Mouse (Mus musculus): ENCODE data around the gene Ttll11.

Ttll11 gene

DNA sequence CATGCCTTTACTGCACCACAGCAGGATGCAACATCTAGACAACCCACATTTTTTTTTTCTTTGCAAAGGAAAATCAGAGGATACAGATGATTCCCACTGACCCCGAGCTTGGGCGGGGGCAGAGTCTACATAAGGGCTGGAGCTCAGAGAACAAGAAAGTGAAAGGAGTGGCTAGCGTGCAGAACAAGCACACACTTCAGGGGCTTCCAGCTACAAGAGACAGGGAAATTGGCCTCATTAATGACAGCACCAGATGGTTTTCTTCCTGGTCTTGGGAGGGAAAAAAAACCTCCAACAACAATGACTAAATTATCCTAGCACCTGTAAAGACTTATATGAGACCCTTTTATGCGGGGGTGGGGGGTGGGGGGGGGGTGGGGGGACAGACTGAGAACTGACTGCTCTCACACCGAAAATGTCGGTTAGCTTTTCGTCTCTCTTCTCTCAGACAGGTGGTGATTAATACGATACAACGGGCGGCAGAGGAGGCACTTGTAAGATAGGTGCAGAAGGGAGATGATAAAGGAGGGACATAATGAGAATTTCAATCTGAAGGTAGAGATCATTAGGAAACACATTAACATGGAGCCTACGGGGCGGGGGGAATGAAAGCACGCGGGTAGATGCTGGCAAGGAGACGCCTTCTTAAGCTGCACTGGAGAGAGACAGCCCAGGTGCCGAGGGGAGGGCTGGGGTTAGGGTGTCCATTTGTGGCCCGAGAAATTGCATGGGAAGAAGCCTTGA, 128.1 kb downstream of the Ttll11 start:
- no peak for DNase-seq

DNA sequence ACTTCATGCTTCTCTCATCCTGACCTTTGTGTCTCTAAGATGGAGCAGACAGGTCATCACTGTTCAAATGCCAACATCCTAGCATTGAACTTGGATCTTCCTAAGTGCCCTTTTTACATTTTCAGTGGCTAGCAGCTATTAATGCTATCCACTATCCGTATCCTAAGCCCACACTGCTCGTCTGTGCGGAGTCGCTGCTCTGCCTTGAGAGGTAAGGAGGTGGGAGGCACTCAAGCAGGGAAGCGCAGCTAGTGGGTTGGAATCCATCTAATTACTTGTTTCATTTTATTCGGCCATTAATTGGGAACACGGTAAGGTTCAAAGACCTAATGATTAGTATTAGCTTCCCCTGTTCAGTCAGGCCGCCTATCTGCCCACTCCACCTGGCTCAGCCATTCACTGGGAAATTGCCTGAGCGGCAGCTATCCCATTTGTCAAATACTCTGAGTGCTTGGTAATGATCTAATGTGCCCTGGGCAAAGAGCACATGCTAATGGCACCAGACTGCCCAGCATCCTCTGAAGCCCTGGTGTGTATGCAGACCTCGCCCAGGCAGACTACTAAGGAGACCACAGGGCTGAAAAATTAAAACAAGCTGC, 130.0 kb downstream of the Ttll11 start:
- DNase-seq: no peak

DNA sequence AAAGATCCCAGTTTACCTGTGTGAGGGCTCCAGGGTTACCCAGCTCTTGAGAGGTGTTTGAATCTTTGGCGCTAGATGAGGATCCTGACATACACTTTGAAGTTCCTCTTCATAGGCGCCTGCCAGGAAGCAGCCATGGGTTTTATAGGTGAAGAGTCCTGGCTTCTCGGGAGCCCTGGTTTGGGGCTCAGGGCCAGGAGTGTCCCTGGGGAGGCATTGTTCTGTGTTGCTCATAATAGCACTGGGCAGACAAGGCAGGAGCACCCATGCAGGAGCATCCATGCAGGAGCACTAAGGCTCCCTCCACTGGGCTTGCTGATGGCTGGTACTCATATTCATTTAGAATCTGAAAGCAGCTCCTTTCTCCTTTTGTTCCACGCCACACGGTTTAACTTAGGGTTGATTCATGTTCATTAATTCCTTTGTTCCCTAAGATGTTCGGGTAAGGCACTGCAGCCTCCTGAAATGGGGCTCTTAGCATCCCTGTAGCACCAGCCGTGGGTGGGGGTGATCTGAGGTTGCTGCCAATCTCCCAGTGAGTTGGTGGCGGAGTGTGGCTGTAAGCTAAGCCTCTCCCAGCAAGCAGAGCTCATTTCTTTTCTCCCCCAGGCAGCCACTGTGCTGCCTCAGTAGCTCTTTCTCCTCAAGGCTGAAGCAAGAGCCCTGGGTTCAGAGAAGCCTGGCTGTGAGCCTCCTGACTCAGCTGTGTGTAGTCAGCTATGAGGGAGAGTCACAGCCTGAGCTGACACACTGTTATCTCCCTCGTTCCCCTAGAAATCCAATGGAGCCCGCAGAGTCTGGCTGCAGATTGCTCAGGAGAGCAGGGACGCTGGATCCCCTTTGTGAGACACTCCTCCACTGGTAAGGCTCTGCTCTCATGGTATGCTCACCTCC, 133.9 kb downstream of the Ttll11 start:
- DNase-seq: no peak

DNA sequence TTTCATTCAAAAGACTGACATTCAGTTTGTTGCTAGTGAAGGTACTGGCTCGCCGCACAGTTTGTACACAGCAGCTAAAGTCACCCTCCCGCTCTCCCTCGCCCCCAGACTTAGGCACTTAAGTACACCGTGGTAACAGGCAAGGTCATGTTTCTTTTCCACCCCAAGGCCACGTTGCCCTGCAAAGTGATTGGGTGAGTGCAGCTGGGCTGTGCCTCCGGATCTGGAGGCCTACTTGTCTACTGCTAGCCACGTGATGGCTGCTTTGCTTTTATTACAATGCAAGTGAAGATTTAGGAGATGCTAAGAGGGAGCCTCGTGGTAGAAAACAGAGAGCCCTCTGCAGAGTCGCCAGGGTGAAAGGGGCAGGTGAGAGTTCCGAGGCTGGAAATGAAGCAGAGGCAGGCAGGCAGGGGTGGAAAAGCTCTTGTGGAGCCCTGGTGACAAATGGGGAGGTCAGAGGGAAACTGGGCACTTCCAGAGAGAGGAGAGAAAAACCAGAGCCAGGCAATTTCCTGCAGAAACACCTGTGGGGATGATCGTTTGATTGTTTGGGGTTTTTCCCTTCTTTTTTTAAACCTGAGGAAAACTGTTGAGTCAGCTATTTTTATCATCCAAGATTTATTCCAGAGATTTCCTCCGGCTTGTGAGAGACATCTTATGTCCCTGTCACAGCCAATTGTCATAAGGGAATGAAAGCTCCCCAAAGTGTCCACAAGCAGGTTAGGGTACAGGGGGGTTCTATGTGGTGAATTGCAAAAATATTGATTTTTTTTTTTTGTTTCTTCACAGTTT, 135.6 kb downstream of the Ttll11 start:
- DNase-seq: no peak

DNA sequence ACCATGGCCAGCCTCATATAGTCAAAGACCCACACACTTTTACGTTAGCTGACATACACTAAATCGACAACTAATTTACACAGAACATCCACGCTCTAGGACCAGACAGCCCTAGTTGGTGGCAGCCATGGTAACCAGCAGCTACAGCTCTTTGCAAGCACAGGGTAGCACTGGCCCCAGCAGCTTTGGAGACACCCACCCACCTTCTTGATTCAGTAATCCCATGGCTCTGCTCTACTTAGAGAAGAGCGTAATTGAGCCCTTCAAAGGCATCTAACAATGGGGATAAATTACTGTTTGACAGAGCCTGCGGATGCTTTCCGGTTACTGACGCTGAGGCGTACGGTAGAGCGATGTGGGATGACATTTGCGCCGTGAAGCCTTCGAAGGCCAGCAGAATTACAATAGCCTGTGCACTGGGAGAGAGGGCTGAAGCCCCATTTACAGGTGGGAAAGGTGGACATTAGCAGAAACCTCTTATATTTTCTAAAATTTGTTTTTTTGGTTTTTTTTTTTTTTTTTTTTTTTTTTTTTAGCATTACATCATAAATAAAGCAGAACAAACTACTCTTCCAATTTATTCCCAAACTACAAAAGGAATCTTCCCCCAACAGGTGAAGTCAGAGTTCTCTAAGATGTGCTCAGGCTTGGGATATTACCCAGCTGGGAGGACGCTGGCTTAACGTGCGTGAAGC, 136.8 kb downstream of the Ttll11 start:
- no peak for DNase-seq

DNA sequence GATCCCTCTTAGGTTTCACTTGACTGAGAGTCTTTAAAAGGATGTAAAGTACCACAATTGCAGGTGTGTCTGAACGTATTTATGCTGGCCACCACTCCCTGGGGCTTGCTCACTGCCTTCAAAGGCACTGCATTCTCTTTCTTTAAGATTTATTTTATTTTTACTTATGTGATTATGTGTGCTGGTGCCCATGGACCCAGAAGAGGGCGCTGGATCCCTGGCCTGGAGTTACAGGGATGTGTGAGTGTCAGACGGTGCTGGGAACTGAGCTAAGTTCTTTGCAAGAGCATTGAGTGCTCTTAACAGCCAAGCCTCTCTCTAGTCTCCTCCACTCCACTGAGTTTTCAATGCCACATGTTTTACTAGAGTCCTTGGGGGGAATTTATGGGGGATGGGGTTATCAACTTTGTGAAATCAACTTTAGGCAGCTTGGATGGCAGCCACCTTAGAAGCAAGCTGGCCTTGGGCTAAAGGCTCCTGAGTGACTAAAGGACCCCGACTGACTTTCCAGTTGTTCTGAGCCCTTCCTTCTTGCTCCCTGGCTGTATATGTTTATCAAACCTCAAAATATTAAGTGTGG, 137.8 kb downstream of the Ttll11 start:
- peak; percentile 41 for DNase-seq

DNA sequence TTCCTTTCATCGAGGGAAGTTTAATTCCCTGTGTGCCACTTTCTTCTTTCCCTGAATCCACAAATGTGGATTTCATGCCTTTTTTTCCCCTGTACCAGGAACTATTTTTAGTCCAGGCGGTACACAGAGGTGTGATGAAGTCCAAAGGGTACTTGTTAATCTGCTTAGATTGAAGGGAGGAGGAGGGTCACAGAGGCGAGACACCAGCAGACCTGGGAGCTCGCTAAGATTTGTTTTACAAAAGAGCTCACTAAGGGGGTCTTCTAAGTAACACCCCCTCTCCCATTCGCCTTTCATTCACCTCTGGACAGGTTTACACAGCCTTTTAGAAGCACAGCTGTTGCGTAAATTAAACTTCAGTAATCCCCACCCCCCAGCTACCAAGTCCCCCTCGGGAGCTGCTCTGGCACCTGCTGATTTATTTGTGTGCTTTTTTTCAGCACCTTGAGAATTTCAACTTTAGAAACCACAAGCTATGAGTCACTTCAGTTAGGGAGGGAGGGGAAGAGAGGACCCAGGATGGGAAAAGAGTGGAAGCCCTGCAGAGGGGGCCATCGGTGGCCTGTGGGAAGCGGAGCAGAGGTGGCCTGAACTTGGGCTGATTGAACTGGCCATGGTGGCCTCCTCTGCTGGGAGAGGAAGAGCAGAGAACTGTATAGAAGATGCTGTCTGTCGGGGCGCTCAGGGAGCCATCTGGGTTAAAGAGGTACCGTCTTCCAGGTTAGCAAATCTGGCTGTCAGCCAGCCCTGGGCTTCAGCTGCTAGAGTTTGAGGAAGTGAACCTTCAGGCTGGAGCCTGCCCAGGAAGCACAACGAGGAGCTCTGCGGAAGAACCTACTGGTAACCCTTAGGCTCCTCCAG, 138.5 kb downstream of the Ttll11 start:
- peak; percentile 66 for DNase-seq

DNA sequence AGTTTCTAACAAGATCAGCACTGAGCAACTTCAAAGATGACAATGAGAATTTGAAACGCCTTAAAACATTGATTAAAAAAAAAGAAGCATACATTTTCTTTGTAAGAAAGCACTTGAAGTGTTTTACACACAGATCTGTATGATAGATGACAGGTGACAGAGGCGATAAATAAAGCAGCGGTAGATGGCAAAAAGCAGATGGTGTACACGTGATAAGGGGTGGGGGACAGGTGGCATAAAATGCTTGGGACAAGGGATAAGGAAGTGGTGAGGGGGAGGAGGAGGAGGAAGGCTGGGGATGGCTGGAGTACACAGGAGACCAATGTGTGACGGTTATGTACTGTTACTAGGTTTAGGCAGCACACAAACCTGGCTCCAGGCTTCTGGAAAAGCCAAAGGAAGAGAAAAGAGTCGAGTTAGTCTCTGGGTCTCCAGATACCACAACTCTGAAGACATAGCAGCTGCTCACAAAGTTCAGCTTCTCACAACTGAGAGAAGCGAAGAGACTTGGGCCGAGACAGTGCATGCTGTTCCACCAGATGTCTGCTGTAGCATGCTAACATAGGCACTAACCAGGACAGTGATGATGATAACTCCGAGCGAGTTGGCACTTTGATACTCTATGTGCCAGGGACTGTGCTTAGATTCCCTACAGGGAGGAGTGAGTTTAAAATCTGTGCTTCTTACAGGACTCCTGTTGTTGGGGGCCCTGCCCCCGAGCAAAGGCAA, 140.8 kb downstream of the Ttll11 start:
- DNase-seq: peak; percentile 26

DNA sequence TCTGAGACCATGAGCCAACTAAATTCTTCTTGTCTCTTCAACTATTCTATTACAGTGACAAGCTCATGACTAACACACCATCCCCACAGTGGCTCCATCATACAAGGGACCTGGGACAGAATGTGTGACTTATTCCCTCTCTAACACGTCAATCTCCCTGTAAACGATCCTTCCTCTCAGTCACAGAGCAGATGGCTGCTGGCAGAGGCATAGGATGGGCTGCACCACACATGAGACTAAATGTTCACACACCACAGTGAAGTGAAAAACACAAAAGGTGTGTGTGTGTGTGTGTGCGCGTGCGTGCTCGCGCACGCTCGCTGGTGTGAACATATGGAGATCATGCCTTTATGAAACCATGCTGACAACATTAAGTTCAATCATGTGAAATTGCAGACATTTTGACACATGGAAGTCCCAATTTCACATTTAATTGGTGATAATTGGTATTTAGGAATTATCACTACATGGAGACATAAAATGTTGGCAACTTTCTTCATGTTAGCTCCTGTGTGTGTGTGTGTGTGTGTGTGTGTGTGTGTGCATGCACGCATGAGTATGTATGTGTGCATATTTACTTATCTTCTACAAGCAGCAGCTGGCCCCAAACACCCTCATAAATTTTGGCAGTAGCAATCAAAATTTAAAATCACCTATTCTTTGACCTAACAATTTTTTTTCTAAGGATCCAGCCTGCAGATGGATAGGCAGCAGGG, 145.4 kb downstream of the Ttll11 start:
- DNase-seq: no peak

DNA sequence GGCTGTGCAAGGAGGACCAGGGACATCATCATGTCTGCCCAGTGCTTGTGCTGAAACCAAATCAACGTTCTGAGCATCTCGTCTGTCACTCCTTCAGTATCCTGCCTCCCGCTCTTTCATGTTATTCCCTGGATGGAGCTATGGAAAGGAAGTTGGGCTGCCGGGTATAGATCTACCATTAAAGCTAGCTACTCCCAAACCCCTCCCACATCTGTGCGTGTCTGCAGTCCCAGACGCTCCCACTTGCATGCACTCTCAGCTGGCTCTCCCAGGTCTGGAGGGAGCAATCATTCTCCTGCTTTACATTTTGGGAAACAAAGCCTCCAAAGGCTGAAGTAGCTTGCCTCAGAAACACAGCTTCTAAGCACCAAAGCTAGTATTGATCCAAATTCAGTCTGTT, 146.2 kb downstream of the Ttll11 start:
- no peak for DNase-seq

DNA sequence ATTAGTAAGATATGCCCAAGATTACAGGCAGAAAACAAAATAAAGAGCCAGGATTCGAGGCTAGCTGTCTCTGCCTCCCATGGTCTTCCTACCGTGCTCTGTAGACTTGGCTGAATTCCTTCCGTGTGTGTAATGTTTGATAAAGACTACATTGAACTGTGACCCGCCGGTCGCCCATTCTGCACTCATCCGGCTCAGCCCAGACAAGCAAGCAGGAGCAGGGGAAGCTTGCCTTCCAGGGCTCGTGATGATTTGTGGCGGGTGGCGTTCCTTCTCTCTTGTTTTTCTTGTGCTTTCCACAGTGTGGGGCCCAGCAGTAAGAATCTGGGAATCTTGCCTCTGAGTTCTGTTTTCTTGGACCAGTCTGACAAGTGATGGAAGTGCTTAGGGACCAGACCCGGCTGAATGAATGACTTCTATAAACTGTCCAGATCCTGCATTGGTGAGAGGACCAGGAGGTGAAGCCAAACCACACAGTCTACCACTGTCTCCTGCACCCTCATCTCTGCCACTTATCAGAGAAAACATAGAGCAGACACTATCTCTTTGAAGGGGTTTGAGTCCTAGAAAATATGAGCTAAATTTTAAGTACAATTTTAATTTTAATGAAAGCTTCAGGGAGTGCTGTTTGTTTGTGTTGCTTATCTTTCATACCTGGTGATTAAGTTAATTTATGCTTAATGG, 146.8 kb downstream of the Ttll11 start:
- no peak for DNase-seq

DNA sequence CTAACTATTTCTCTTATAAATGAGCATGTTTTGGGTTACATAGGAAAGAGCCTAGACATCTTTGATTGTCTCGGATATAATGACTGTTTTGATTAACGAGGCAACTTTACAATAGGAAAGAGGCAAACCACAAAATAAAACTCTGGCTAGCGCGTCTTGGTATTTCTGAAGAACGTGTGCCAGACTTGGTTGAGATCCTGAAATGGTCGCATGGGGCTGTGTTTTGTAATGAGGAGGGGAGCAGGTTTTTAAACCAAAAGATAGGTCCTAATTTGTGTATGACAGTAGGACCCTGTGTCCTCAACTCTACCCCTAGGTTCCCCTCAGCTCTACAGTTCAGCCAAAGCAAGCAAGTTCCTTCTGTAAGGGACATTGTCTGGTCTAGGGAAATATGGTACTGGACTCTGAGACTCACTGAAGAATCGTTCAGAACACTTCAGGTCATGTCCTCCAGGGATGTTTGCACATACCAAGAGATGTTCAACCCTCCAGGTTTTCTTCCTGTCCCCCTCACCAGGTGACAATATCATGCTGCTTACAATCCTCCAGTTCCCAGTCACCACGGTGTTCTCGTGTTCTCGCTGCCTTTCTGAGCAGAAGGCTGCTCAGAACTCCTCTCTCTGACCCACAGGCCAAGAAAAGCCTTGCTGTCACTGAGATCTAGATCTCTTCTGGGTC, 147.7 kb downstream of the Ttll11 start:
- DNase-seq: peak; percentile 26

DNA sequence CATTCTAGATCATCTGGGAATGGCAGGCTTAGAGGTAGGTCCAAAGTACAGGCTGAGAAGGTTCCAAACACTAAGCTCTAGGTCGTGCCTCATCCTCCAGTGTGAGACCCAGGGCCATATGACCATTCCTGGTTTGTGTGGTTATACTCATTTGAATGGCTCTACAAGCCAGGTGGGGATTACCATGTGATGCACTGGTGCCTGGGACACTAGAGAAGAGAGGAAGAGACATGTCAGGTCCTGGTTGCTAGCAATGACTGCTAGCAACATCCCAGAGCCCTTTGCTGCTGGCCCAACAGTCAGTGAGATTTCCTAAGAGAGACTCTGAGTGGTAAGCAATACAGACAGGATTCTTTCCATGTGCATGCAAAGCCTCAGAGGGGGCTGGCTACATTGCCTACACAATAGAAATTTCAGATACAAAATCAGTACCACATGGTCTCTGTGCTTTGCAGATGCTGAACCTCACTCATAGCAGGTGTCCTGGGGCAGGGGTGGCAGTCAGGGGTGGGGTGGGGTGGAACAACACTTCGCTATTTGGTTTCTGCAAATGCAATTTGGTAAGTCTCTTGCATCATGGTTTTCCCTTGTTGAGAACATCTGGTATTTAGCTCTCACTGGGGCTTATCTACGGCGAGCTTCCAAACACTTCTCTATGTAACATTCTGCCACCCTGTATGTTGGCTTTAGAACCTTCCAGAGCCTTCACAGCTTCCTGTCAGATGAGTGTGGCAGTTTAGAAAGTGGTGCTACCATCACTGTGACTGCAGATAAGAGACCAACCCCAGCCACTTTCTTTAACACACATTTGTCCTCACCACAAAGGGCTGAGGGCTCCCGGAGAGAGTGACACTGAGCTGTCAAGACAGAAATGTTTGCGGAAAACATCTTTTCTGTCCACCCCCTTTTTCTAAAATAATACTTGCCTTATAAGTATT, 148.5 kb downstream of the Ttll11 start:
- DNase-seq: peak; percentile 48

DNA sequence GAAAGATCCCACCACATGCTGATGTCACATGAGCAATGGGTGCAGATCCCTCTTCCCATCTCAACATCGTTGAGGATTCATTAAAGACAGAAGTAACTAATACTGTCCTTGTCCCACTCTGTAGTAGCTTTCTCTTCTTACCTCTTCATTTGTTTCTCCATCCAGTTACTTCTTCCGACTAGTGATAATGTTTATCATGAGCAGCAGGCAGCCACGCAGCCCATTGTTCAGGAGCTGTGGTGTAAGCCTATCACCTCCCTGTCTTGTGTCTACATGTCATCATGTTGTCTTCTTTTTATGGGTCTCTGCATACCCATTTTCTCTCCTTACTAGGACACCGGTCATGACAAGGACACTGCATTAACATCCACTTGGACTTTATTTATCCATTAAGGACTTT, 150.6 kb downstream of the Ttll11 start:
- DNase-seq: no peak

DNA sequence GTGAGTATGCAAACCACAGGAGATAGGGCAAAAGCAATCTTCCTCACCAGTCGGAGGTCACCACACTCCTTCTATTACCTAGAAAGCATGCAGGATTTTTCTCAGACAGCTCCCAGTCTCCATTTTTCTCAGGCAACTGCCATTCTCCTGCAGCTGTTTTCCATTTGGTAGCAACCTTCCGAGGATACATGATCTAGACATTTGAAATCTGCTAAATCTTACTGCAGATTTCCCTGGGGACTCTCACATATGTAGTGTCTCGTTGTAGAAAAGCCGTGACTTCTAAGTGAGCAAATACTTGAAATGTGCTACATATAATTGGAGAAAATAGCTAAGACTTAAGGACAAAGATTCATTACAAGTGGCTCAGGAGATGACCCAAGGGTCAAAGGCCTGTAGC, 151.8 kb downstream of the Ttll11 start:
- DNase-seq: no peak

DNA sequence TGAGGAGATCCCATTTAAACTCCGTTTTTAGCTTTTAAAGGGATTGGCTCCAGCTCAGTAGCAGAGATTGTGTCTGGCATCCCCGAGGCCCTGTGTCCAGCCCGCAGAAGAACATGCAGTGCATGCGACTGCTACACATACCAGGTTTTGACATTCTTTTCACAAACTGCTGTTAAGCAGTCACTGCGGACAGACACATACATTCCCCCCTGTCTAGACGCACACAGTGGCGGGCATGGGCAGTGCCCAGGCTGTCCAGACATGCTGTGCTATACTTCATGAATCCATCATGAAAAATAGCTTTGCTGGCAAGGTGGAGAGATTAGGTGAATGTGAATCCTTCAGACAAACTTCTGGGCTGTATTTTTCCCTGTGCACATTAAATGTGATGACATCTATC, 154.6 kb downstream of the Ttll11 start:
- DNase-seq: no peak

DNA sequence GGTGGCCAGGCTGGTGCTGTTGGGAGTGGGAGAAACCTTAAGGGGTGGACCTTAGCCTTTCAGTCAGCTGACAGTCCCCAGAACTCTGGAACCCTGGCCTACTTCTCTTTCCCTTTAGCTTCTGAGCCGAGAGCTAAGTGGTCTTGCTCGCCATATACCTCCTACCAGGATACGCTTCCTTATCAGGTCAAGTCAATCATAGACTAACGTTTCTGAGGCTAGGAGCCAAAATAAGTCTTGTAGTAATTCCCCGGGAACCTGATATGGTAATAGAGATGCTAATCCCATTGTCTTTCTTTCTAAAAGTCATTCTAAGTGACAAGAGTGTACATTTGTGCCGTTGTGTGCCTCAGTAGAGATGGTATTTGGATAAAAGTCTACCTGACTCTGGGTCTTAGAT, 156.1 kb downstream of the Ttll11 start:
- no peak for DNase-seq

All from thymus, postnatal 4 days (tissue).